Mouse (Mus musculus): ENCODE measurements around the gene Hmgcl. TPM values are rescaled to one million over a fixed set of nuclear protein-coding genes. Genes with fewer than 3 reads are reported as not detected.

The Hmgcl gene
- total and polyA plus RNA-seq, 2 experiments = 187 to 266 TPM

DNA sequence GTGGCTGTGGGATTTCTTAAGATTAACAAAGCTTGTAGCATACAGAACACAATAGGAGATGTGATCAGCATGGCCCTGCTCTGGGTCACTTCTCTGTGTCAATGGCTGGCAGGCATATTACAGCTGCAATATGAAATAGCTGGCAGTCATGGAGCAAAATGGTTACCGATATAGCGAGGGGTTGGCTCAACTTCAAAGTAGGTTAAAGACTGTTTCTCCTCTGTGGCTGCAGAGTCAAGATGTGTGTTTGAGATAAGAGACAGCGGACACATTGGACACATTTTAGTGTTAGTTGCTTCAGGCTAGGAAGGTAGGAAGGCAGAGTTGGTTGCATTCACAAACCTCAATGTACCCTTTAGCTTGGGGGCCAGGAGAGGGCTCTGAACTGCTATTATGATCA, 39.6 kb upstream of the Hmgcl start:
- no peaks in the 10 kb centered on the region for H3K79me2 ChIP-seq (ENCODE audit: control insufficient read depth, insufficient read depth, low read length)
- H3K27me3 ChIP-seq (ENCODE audit: control insufficient read depth, insufficient read depth, low read length) = no peaks in the 10 kb centered on the region
- H3K27ac ChIP-seq (replicated peaks; ENCODE audit: insufficient read depth, low read depth, low read length) = no peak overlapping the region
- H3K4me3 ChIP-seq (ENCODE audit: insufficient read depth, low read depth, low read length) = no peak overlapping the region
- DNase-seq (ENCODE audit: extremely low read depth, low read depth, low spot score) = no peak
- no peaks in the 10 kb centered on the region for H3K36me3 ChIP-seq (ENCODE audit: control insufficient read depth, insufficient read depth, low read length)
- H3K4me1 ChIP-seq (ENCODE audit: control insufficient read depth, insufficient read depth, low read length) = no peaks in the 10 kb centered on the region; the same call in 1 of the 2 replicates
- 82% methylated on average over 3 of the region's 3 CpGs for WGBS
- TF ChIP-seq POLR2A (IDR thresholded peaks at IDR 0.05; ENCODE audit: extremely low read depth, insufficient read depth, low read length) = no peak
- no peak for TF ChIP-seq CTCF (IDR thresholded peaks at IDR 0.05; ENCODE audit: low read depth, low read length)
- no peak overlapping the region for H3K9ac ChIP-seq (ENCODE audit: low read depth, low read length)

- WGBS = 63% methylated on average over 13 of the region's 13 CpGs
- Histone ChIP-seq H3K27ac (replicated peaks; ENCODE audit: insufficient read depth, low read depth, low read length) (peak overlapping the region; percentile 40), H3K4me1 (ENCODE audit: control insufficient read depth, insufficient read depth, low read length) (no peaks in the 10 kb centered on the region; the same call in 1 of the 2 replicates)
Observed at GRCm38 (mm10) chr4:135909326-135910066, 36.8 kb upstream of the Hmgcl start.

DNA sequence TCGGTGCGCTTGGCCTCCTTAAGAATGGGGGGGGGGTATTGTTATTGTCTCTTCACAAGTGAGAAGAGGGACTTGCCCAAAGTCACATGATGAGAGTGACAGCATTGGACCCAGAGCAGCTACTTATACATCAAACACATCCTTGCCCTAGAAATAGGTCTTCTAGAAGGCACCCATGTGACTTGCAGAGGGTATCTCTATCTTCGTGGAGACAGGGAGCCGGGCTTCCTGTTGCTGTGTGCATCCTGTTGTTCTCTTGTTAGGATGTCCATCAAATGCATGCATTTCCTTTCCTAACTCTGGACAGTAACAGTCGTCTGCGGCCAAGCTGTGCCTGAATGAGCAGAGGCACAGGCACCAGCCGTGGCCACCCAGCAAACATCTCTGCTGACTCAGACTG, 34.7 kb upstream of the Hmgcl start:
- Histone ChIP-seq H3K36me3 (ENCODE audit: control insufficient read depth, insufficient read depth, low read length) (no peaks in the 10 kb centered on the region), H3K79me2 (ENCODE audit: control insufficient read depth, insufficient read depth, low read length) (no peaks in the 10 kb centered on the region), H3K4me1 (ENCODE audit: control insufficient read depth, insufficient read depth, low read length) (no peaks in the 10 kb centered on the region; the same call in 1 of the 2 replicates), H3K27ac (replicated peaks; ENCODE audit: insufficient read depth, low read depth, low read length) (peak overlapping the region; percentile 72), H3K9ac (ENCODE audit: low read depth, low read length) (peak overlapping the region; percentile 24), H3K4me3 (ENCODE audit: insufficient read depth, low read depth, low read length) (peak overlapping the region; percentile 47), H3K27me3 (ENCODE audit: control insufficient read depth, insufficient read depth, low read length) (no peaks in the 10 kb centered on the region)
- TF ChIP-seq POLR2A (IDR thresholded peaks at IDR 0.05; ENCODE audit: extremely low read depth, insufficient read depth, low read length) (0 out of 2 replicates have a peak, but pooled peaks have one; percentile 27), CTCF (IDR thresholded peaks at IDR 0.05; ENCODE audit: low read depth, low read length) (no peak)
- DNase-seq (ENCODE audit: extremely low read depth, low read depth, low spot score) = peak; percentile 26
- WGBS = 72% methylated on average over 7 of the region's 7 CpGs

More at GRCm38 (mm10) chr4:135909326-135910066, 36.8 kb upstream of the Hmgcl start:
- TF ChIP-seq POLR2A (IDR thresholded peaks at IDR 0.05; ENCODE audit: extremely low read depth, insufficient read depth, low read length) (no peak), CTCF (IDR thresholded peaks at IDR 0.05; ENCODE audit: low read depth, low read length) (no peak)
- H3K9ac ChIP-seq (ENCODE audit: low read depth, low read length) = no peak overlapping the region
- H3K27me3 ChIP-seq (ENCODE audit: control insufficient read depth, insufficient read depth, low read length) = no peaks in the 10 kb centered on the region
- no peak for DNase-seq (ENCODE audit: extremely low read depth, low read depth, low spot score)
- H3K79me2 ChIP-seq (ENCODE audit: control insufficient read depth, insufficient read depth, low read length) = no peaks in the 10 kb centered on the region
- no peaks in the 10 kb centered on the region for H3K36me3 ChIP-seq (ENCODE audit: control insufficient read depth, insufficient read depth, low read length)
- no peak overlapping the region for H3K4me3 ChIP-seq (ENCODE audit: insufficient read depth, low read depth, low read length)

- Histone ChIP-seq H3K27ac (replicated peaks; ENCODE audit: insufficient read depth, low read depth, low read length) (peak overlapping the region; percentile 58), H3K79me2 (ENCODE audit: control insufficient read depth, insufficient read depth, low read length) (no peaks in the 10 kb centered on the region), H3K4me3 (ENCODE audit: insufficient read depth, low read depth, low read length) (peak overlapping the region; percentile 47; the same call in 1 of the 2 replicates), H3K36me3 (ENCODE audit: control insufficient read depth, insufficient read depth, low read length) (no peaks in the 10 kb centered on the region), H3K9ac (ENCODE audit: low read depth, low read length) (peak overlapping the region; percentile 37; the same call in 1 of the 2 replicates), H3K4me1 (ENCODE audit: control insufficient read depth, insufficient read depth, low read length) (no peaks in the 10 kb centered on the region; the same call in 1 of the 2 replicates), H3K27me3 (ENCODE audit: control insufficient read depth, insufficient read depth, low read length) (no peaks in the 10 kb centered on the region)
- DNase-seq (ENCODE audit: extremely low read depth, low read depth, low spot score) = no peak
- WGBS = 71% methylated on average over 3 of the region's 3 CpGs
- no peak for TF ChIP-seq POLR2A (IDR thresholded peaks at IDR 0.05; ENCODE audit: extremely low read depth, insufficient read depth, low read length)
- TF ChIP-seq CTCF (IDR thresholded peaks at IDR 0.05; ENCODE audit: low read depth, low read length) = no peak
Observed at GRCm38 (mm10) chr4:135912164-135912563, 34.1 kb upstream of the Hmgcl start.

GRCm38 (mm10) chr4:135912835-135913234, 33.4 kb upstream of the Hmgcl start:
- 80% methylated on average over 3 of the region's 3 CpGs for WGBS
- TF ChIP-seq POLR2A (IDR thresholded peaks at IDR 0.05; ENCODE audit: extremely low read depth, insufficient read depth, low read length) = no peak
- TF ChIP-seq CTCF (IDR thresholded peaks at IDR 0.05; ENCODE audit: low read depth, low read length) = no peak
- no peak for DNase-seq (ENCODE audit: extremely low read depth, low read depth, low spot score)

DNA sequence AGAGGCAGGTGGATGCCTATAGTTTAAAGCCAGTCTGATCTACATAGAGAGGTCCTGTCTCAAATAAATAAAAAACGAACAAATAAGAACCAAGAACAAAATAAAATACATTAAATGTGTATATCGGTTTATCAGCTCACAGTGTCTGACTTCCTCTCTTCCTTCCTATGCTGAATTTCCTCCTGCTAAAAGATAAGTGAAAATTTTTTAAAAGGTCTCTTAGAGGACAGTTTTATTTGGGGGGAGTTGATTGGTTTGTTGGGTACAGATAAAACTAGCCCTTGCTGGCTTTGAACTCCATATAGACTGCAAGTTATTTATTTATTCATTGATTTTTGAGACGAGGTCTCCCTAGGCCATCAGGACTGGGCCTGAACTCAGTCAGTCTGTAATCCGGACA, 32.8 kb upstream of the Hmgcl start:
- Histone ChIP-seq H3K27ac (replicated peaks; ENCODE audit: insufficient read depth, low read depth, low read length) (peak overlapping the region; percentile 58; the same call in 1 of the 2 replicates), H3K27me3 (ENCODE audit: control insufficient read depth, insufficient read depth, low read length) (no peaks in the 10 kb centered on the region), H3K9ac (ENCODE audit: low read depth, low read length) (no peak overlapping the region), H3K4me3 (ENCODE audit: insufficient read depth, low read depth, low read length) (peak overlapping the region; percentile 43; the same call in 1 of the 2 replicates), H3K36me3 (ENCODE audit: control insufficient read depth, insufficient read depth, low read length) (no peaks in the 10 kb centered on the region), H3K79me2 (ENCODE audit: control insufficient read depth, insufficient read depth, low read length) (no peaks in the 10 kb centered on the region), H3K4me1 (ENCODE audit: control insufficient read depth, insufficient read depth, low read length) (no peaks in the 10 kb centered on the region; the same call in 1 of the 2 replicates)
- no peak for TF ChIP-seq POLR2A (IDR thresholded peaks at IDR 0.05; ENCODE audit: extremely low read depth, insufficient read depth, low read length)
- no peak for TF ChIP-seq CTCF (IDR thresholded peaks at IDR 0.05; ENCODE audit: low read depth, low read length)
- WGBS = 53% methylated on average over 4 of the region's 4 CpGs
- no peak for DNase-seq (ENCODE audit: extremely low read depth, low read depth, low spot score)

More at GRCm38 (mm10) chr4:135912835-135913234, 33.4 kb upstream of the Hmgcl start:
- H3K27ac ChIP-seq (replicated peaks; ENCODE audit: insufficient read depth, low read depth, low read length) = peak overlapping the region; percentile 58; the same call in 1 of the 2 replicates
- H3K4me3 ChIP-seq (ENCODE audit: insufficient read depth, low read depth, low read length) = peak overlapping the region; percentile 43
- no peaks in the 10 kb centered on the region; the same call in 1 of the 2 replicates for H3K4me1 ChIP-seq (ENCODE audit: control insufficient read depth, insufficient read depth, low read length)
- no peaks in the 10 kb centered on the region for H3K27me3 ChIP-seq (ENCODE audit: control insufficient read depth, insufficient read depth, low read length)
- no peaks in the 10 kb centered on the region for H3K79me2 ChIP-seq (ENCODE audit: control insufficient read depth, insufficient read depth, low read length)
- H3K9ac ChIP-seq (ENCODE audit: low read depth, low read length) = peak overlapping the region; percentile 37
- no peaks in the 10 kb centered on the region for H3K36me3 ChIP-seq (ENCODE audit: control insufficient read depth, insufficient read depth, low read length)

Measured in liver, adult 2 months (tissue).